Mouse (Mus musculus) ovary, adult 18-20 months (tissue): ENCODE measurements around the gene Il12rb1.

Experiments
- DNase-seq: peaks from one replicate; pipeline ENCODE4 v3.0.0; 2022; ENCODE audit warnings: low spot score, mixed read lengths

The Il12rb1 gene

GRCm38 (mm10) chr8:70801156-70801555, 7.1 kb upstream of the Il12rb1 start:
- DNase-seq: no peak

GRCm38 (mm10) chr8:70801830-70802229, 6.4 kb upstream of the Il12rb1 start:
- no peak for DNase-seq

GRCm38 (mm10) chr8:70802786-70803510, 5.3 kb upstream of the Il12rb1 start:
- DNase-seq: no peak

GRCm38 (mm10) chr8:70803761-70804480, 4.3 kb upstream of the Il12rb1 start:
- DNase-seq: no peak

- peak; percentile 76 for DNase-seq
Measured at GRCm38 (mm10) chr8:70804481-70805206, 3.6 kb upstream of the Il12rb1 start, which contains the start of gene Mast3. Gene Mast3 (minus strand): TSS chr8:70805054.

- DNase-seq: no peak
Measured at GRCm38 (mm10) chr8:70806541-70806940, 1.7 kb upstream of the Il12rb1 start.

GRCm38 (mm10) chr8:70807304-70807703, 945 bp upstream of the Il12rb1 start:
- DNase-seq: no peak

- DNase-seq: no peak
Measured at GRCm38 (mm10) chr8:70808955-70809701, 879 bp downstream of the Il12rb1 start.

- no peak for DNase-seq
Measured at GRCm38 (mm10) chr8:70810962-70811680, 2.9 kb downstream of the Il12rb1 start.

GRCm38 (mm10) chr8:70812055-70812454, 3.8 kb downstream of the Il12rb1 start:
- no peak for DNase-seq

GRCm38 (mm10) chr8:70812885-70813284, 4.6 kb downstream of the Il12rb1 start:
- no peak for DNase-seq

- DNase-seq: no peak
Measured at GRCm38 (mm10) chr8:70816679-70817078, 8.4 kb downstream of the Il12rb1 start.

- DNase-seq: peak; percentile 59
Measured at GRCm38 (mm10) chr8:70820101-70820935, 12.1 kb downstream of the Il12rb1 start.

- no peak for DNase-seq
Measured at GRCm38 (mm10) chr8:70821399-70821962, 13.2 kb downstream of the Il12rb1 start.

GRCm38 (mm10) chr8:70821992-70822391, 13.7 kb downstream of the Il12rb1 start:
- DNase-seq: no peak

GRCm38 (mm10) chr8:70822594-70822993, 14.3 kb downstream of the Il12rb1 start:
- peak; percentile 52 for DNase-seq

- DNase-seq: no peak
Measured at GRCm38 (mm10) chr8:70823802-70824201, 15.6 kb downstream of the Il12rb1 start.

- DNase-seq: no peak
Measured at GRCm38 (mm10) chr8:70825816-70826215, 17.6 kb downstream of the Il12rb1 start.

- no peak for DNase-seq
Measured at GRCm38 (mm10) chr8:70827010-70827409, 18.8 kb downstream of the Il12rb1 start.

- DNase-seq: no peak
Measured at GRCm38 (mm10) chr8:70827796-70828195, 19.5 kb downstream of the Il12rb1 start.
